Mouse (Mus musculus) lung, embryonic 15.5 days (tissue): ENCODE data around the gene Paqr6. TPM values are rescaled to one million over a fixed set of nuclear protein-coding genes. Genes with fewer than 3 reads are reported as not detected.
A peak's percentile ranks its signal among the peaks of the same experiment; 100 is the strongest.
"Not testable (repeated sequence)": the region's sequence is repeated elsewhere in the genome, so short reads cannot be mapped to it uniquely, and the experiment has no call there.

ENCODE experiments used
- ATAC-seq: fragments of 200-750 bp; cut with Nextera tagmentation; 2 replicates; pipeline ENCODE4 v1.8.0; 2017; ENCODE audit warnings: moderate number of reproducible peaks, borderline replicate concordance; ENCODE audit not compliant: low FRiP score, low TSS enrichment; ENCODE audit errors: extremely low read depth
- H3K27ac ChIP-seq: fragments of 300-500 bp; sonication (generic); 2 replicates; pipeline ENCODE4 v1.5.1; 2015; ENCODE audit warnings: moderate library complexity, mild to moderate bottlenecking, inconsistent platforms
- H3K27me3 ChIP-seq: fragments of 300-500 bp; sonication (generic); 2 replicates; pipeline ENCODE4 v1.6.1; 2015; ENCODE audit warnings: inconsistent platforms
- H3K36me3 ChIP-seq: fragments of 300-500 bp; sonication (generic); 2 replicates; pipeline ENCODE4 v1.6.1; 2015; ENCODE audit warnings: inconsistent platforms
- H3K4me1 ChIP-seq: fragments of 300-500 bp; sonication (generic); 2 replicates; pipeline ENCODE4 v1.6.1; 2015; ENCODE audit warnings: inconsistent platforms
- H3K4me2 ChIP-seq: fragments of 300-500 bp; sonication (generic); 2 replicates; pipeline ENCODE4 v1.6.1; 2015; ENCODE audit warnings: inconsistent platforms, mild to moderate bottlenecking, moderate library complexity
- H3K4me3 ChIP-seq: fragments of 300-500 bp; sonication (generic); 2 replicates; pipeline ENCODE4 v1.5.1; 2015; ENCODE audit warnings: mild to moderate bottlenecking, inconsistent platforms
- H3K9ac ChIP-seq: fragments of 300-500 bp; sonication (generic); 2 replicates; pipeline ENCODE4 v1.6.1; 2015; ENCODE audit warnings: inconsistent platforms
- H3K9me3 ChIP-seq: fragments of 300-500 bp; sonication (generic); 2 replicates; pipeline ENCODE4 v1.6.1; 2016; ENCODE audit warnings: inconsistent platforms
- WGBS: fragments of 180-500 bp; shearing (Covaris S2); methylation state at CpG from one replicate; pipeline ENCODE4 v1.1.7; 2015; 5-methylcytosine and 5-hydroxymethylcytosine counted together
- polyA plus RNA-seq: library from polyadenylated mRNA; unstranded; fragments of >200 nt; fragmentation: Nextera tagmentation; extraction: Ambion mirVana; gene quantifications from 2 replicates; pipeline ENCODE4 v1.2.1, GENCODE M21; 2015

Gene Paqr6
- polyA plus RNA-seq, 1 experiment from 2014 or later = 10.1 TPM

DNA sequence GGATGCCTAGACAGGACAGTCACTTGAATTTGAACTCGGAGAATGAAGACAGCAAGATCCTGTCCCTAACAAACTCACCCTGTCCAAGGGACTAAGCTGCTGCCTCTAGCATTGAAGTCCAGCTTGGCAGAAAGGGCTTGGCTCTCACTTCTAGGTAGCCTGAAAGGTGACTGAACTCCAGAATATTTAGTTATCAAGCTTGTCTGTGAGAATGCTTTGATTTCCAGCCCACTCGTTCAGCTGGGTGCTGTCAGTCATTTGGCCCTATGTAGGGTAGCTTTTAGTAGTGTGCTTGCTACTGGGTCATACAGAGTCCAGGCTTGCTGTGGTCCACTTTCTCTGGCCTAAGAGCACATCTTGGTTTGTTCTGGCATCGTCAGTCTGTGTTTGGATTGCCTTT is 25.4 kb upstream of the Paqr6 start:
- 71% methylated on average over 3 of the region's 3 CpGs for WGBS
- H3K4me2 ChIP-seq = no peak overlapping the region
- H3K9ac ChIP-seq = no peak overlapping the region

DNA sequence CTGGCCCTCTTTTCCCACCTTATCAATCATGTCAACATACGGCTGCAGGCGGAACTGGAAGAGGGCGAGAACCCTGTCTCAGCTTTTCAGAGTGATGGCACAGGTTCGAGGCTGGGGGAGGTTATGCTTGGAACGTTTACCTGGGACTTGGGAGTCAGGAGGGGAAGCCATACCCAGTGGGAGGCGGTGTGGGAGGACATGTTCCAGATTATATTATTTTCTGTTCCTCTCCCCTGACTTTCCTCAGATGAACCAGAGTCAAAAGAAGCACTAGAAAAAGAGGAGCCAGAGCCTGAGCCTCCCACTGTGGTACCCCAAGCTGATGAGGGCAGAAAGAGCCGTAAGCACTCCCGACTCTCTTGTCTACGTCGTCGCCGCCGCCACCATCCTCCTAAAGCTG is 13.7 kb upstream of the Paqr6 start:
- WGBS = 81% methylated on average over 13 of the region's 13 CpGs
- no peak for ATAC-seq
- H3K9ac ChIP-seq = no peak overlapping the region
- H3K36me3 ChIP-seq = peaks cover 98% of the 10 kb centered on the region
- no peaks in the 10 kb centered on the region for H3K27me3 ChIP-seq
- no peak overlapping the region for H3K4me2 ChIP-seq
- H3K27ac ChIP-seq = no peak overlapping the region
- no peaks in the 10 kb centered on the region for H3K9me3 ChIP-seq
- no peaks in the 10 kb centered on the region for H3K4me1 ChIP-seq
- no peak overlapping the region for H3K4me3 ChIP-seq

More for the DNA sequence above, 25.4 kb upstream of the Paqr6 start:
- Histone ChIP-seq H3K27ac (no peak overlapping the region), H3K4me3 (no peak overlapping the region), H3K27me3 (no peaks in the 10 kb centered on the region), H3K36me3 (peaks cover 28% of the 10 kb centered on the region), H3K9me3 (no peaks in the 10 kb centered on the region), H3K4me1 (peaks cover 23% of the 10 kb centered on the region)
- no peak for ATAC-seq

DNA sequence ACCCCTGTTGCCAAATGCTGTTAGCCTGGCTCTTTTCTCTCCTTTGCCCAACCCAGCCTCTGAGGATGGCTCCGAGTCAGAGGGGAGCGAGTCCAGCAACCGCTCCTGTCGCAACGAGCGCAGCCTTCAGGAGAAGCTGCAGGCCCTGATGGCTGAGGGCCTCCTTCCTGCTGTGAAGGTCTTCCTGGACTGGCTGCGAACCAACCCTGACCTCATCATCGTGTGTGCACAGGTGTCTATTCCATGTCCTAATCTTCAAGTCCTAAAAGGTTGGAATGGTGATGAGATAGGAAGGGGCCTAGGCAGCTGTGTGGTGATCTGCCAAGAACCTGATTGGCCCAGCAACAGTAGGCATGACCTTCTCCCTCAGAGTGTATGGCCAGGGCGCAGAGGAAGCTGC is 11.5 kb upstream of the Paqr6 start:
- no peaks in the 10 kb centered on the region for H3K4me1 ChIP-seq
- H3K27ac ChIP-seq = no peak overlapping the region
- no peak overlapping the region for H3K4me2 ChIP-seq
- peaks cover 97% of the 10 kb centered on the region for H3K36me3 ChIP-seq
- no peaks in the 10 kb centered on the region for H3K9me3 ChIP-seq
- H3K4me3 ChIP-seq = no peak overlapping the region
- 80% methylated on average over 9 of the region's 9 CpGs for WGBS
- no peak for ATAC-seq
- H3K9ac ChIP-seq = no peak overlapping the region
- no peaks in the 10 kb centered on the region for H3K27me3 ChIP-seq

DNA sequence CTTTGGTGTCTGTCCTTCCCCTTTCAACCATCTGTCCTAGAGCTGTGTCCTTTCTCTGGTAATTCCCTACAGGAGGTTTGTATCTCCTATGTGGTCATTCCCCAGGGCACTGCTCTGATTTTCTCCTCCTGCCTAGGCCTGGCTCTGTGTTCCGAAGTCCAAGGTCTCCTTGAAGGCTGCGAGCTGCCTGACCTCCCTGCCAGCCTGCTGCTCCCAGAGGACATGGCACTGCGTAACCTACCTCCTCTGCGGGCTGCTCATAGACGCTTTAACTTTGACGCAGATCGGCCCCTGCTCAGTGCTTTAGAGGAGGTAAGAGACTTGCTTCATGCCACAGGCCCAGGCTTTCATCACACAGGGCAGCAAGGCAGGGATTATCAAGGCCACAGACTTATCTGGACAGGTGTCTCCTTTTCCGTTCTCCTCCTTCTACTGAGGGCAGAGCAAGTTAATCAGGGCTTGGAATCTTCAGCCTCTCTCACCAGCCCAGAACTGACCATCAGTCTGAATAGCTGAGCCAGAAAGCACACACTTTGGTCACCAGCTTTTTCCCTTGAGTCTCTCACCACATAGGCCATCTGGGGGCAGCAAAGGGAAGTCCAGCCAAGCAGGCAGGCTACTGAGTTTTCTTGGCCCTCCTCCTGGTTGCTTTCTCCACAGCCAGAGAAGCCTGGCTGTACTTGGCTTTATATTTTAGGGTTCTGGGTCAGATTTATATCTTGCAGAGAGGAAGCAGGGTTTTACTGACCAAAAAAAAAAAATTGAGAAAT is 9.8 kb upstream of the Paqr6 start:
- no peak overlapping the region for H3K4me2 ChIP-seq
- H3K4me1 ChIP-seq = no peaks in the 10 kb centered on the region
- no peak overlapping the region for H3K4me3 ChIP-seq
- no peak for ATAC-seq
- 89% methylated on average over 8 of the region's 8 CpGs for WGBS
- no peaks in the 10 kb centered on the region for H3K9me3 ChIP-seq
- no peaks in the 10 kb centered on the region for H3K27me3 ChIP-seq
- peaks cover 97% of the 10 kb centered on the region for H3K36me3 ChIP-seq
- no peak overlapping the region for H3K9ac ChIP-seq
- H3K27ac ChIP-seq = no peak overlapping the region

DNA sequence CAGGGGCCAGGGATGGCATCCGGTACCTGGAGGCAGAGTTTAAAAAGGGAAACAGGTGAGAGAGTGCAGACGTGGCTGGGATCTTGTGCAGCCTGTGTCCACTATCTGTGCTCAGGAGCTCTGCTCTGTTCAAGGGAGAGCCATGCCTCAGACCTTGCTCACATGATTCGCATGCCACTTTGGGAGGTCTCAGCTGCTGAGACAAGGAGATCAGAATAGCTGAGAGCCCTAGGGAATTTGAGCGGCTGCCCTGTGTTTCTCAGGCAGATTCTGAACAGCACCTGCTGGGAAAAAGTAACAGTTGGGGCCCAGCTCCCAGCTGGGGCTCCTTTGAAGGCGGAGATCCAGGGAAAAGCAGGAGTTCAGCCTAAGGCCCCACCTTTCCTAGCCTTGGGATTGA is 4.8 kb upstream of the Paqr6 start:
- Histone ChIP-seq H3K4me3 (no peak overlapping the region), H3K9me3 (no peaks in the 10 kb centered on the region), H3K27ac (no peak overlapping the region), H3K27me3 (no peaks in the 10 kb centered on the region), H3K36me3 (peaks cover 77% of the 10 kb centered on the region), H3K9ac (no peak overlapping the region), H3K4me2 (no peak overlapping the region), H3K4me1 (peaks cover 10% of the 10 kb centered on the region)
- no peak for ATAC-seq
- WGBS = 72% methylated on average over 5 of the region's 5 CpGs

DNA sequence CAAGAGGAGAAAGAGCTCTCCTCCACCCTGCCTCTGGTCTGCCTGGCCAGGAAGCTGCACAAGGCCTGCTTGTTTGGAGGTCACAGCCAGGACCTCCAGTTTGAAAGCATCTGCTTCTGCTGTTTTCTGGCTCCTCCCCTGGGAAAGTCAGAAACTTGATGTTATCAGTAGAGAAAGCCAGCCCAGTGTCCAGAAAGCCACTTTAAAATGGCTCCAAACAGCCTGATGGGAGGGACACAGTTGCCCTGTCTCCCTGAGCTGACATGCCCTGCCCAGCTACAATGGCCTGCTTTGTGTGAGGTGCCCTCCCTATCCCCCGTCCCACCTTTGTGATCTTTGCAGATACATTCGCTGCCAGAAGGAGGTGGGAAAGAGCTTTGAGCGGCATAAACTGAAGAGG is 4.4 kb upstream of the Paqr6 start:
- Histone ChIP-seq H3K4me1 (peaks cover 15% of the 10 kb centered on the region), H3K36me3 (peaks cover 73% of the 10 kb centered on the region), H3K4me3 (no peak overlapping the region), H3K9me3 (no peaks in the 10 kb centered on the region), H3K4me2 (no peak overlapping the region), H3K27ac (no peak overlapping the region), H3K27me3 (no peaks in the 10 kb centered on the region), H3K9ac (no peak overlapping the region)
- ATAC-seq = no peak
- 59% methylated on average over 3 of the region's 3 CpGs for WGBS

DNA sequence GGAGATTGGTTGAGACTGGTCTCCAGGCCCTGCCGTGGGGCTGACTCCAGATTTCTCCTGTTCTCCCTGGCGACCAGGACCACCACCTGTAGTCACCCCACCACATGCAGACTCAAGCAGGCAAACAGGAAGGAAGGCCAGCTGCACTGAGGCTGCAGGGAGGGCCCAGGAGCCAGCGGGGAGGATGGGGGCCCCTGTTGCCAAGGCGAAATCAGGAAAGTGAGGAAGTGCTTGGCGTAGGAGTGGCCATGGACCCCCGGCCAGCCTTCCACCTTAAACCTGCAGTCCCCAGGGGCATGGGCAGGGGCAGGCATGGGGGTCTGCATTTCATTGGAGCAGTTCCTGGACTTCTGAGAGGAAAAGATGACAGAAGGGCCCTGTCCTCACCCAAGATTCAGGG is 3.3 kb upstream of the Paqr6 start:
- no peak overlapping the region for H3K27ac ChIP-seq
- H3K27me3 ChIP-seq = peaks cover 11% of the 10 kb centered on the region
- H3K4me1 ChIP-seq = peaks cover 15% of the 10 kb centered on the region
- no peak overlapping the region for H3K4me3 ChIP-seq
- no peak for ATAC-seq
- 64% methylated on average over 6 of the region's 6 CpGs for WGBS
- H3K36me3 ChIP-seq = peaks cover 62% of the 10 kb centered on the region
- no peak overlapping the region for H3K4me2 ChIP-seq
- no peaks in the 10 kb centered on the region for H3K9me3 ChIP-seq
- no peak overlapping the region for H3K9ac ChIP-seq

DNA sequence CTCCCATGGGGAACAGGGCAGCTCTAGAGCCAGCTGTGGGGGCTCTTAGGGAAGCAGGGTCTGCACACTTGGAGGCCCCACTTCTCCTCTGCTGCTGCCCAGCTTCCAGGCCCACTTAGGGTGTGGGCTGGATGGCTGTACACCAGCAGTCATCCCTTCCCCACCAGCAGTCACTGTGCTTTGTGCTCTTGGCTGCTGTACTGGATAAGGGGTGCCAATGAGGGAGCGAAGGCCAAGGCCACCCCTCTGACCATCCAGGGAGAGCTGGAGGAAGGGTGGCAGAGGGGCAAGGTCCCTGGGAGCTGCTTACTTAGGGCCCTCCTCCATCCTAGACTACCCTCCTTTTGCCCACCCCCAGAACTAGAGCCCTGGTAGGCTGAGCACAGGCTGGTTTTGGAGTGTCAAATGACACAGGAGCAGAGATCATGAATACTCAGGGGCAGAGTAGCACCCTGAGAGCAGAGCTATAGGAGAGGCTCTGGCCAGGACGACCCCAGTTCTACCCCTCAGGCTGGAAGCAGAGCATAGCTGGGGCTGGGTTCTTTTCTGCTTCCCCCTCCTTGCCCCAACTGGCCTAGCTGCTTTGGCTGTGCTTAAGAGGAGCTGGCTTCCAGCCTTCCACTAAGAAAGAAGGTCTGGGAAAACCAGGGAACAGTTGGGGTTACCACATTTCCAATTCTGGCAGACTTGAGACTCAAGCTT is 2.6 kb upstream of the Paqr6 start:
- Histone ChIP-seq H3K4me2 (no peak overlapping the region), H3K4me1 (peaks cover 15% of the 10 kb centered on the region), H3K27me3 (peaks cover 13% of the 10 kb centered on the region), H3K27ac (no peak overlapping the region), H3K9ac (no peak overlapping the region), H3K36me3 (peaks cover 55% of the 10 kb centered on the region), H3K9me3 (no peaks in the 10 kb centered on the region), H3K4me3 (no peak overlapping the region)
- ATAC-seq = no peak
- WGBS = 84% methylated on average over 2 of the region's 2 CpGs

DNA sequence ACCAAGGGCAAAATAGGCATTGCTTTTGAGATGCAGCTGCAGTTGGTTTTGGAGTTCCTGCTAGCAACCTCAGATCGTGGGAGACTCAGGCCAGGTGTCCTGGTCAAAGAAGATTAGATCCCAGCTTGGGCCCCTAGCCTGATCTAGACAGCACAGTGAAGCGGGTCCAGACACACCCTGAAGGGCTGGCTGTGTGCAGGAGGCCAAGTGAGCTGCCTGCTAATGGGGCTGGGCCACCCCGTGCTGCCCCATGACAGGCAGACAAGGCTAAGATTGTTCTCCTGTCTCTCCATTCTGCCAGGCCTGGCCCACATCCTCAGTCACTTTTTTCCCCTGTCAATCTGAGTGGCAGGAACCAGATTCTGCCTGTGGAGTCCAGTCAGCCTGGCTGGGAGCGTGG is 684 bp upstream of the Paqr6 start:
- 49% methylated on average over 4 of the region's 4 CpGs for WGBS
- H3K27ac ChIP-seq = peak overlapping the region; percentile 35; the same call in 1 of the 2 replicates
- no peak overlapping the region for H3K4me2 ChIP-seq
- ATAC-seq = 0 out of 2 replicates have a peak, but pooled peaks have one; percentile 3
- H3K4me3 ChIP-seq = no peak overlapping the region
- H3K4me1 ChIP-seq = peaks cover 18% of the 10 kb centered on the region
- H3K36me3 ChIP-seq = peaks cover 37% of the 10 kb centered on the region
- H3K9ac ChIP-seq = no peak overlapping the region
- no peaks in the 10 kb centered on the region for H3K9me3 ChIP-seq
- H3K27me3 ChIP-seq = peaks cover 13% of the 10 kb centered on the region

DNA sequence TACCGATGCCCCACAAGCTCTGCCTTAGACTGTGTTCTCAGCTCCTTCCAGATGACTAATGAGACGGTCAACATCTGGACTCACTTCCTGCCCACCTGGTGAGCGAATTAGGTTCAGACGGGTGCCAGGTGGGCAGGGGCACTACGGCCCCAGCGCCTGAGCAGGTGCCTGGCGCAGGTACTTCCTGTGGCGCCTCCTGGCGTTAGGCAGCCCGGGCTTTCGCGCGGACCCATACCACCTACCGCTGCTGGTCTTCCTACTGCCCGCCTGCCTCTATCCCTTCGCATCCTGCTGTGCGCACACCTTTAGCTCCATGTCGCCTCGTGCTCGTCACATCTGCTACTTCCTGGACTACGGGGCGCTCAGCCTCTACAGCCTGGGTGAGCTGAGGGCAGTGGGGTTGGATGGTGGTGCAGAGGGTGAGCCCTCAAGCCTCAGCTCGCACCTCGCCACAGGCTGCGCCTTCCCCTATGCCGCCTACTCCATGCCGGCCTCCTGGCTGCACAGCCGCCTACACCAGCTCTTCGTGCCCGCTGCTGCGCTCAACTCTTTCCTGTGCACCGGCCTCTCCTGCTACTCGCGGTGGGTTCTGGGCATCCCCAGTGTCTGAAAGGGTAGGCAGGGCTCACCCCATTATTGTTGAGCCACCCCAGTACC is 1.4 kb downstream of the Paqr6 start:
- Histone ChIP-seq H3K27me3 (peaks cover 13% of the 10 kb centered on the region), H3K9ac (no peak overlapping the region), H3K9me3 (no peaks in the 10 kb centered on the region; the same call in 1 of the 2 replicates), H3K36me3 (peaks cover 18% of the 10 kb centered on the region), H3K27ac (no peak overlapping the region), H3K4me1 (peaks cover 18% of the 10 kb centered on the region), H3K4me2 (no peak overlapping the region), H3K4me3 (no peak overlapping the region)
- no peak for ATAC-seq
- 36% methylated on average over 34 of the region's 34 CpGs for WGBS

DNA sequence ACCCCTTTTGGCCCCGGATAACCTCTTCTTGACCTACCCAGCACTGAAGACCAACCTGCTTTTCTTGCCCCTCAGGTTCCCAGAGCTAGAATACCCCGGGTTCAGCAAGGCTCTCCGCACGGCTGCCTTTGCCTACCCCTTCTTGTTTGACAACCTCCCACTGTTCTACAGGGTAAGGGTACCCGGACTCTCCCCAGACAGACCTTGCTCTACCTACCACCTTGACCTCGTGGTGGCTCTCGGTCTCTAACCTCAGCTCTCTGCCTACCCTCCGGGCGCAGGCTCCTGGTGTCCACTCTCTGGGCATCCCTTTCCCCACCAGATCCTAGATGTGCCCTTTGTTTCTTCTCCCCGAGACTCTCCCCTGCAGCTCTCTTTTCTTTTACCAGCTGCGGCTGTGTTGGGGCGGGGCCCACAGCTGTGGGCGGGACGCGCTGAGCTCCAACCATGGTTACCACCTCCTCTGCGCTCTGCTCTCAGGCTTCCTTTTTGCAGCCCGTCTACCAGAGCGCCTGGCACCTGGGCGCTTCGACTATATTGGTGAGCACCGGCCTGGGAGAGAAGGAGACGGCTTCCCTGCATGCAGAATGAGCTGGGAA is 2.5 kb downstream of the Paqr6 start:
- Histone ChIP-seq H3K4me1 (peaks cover 18% of the 10 kb centered on the region), H3K27me3 (peaks cover 13% of the 10 kb centered on the region), H3K4me2 (peak overlapping the region; percentile 49; the same call in 1 of the 2 replicates), H3K4me3 (peak overlapping the region; percentile 19; the same call in 1 of the 2 replicates)
- 9% methylated on average over 21 of the region's 22 CpGs for WGBS
- H3K27ac ChIP-seq, H3K36me3 ChIP-seq, H3K9me3 ChIP-seq, H3K9ac ChIP-seq: not testable (repeated sequence)
- ATAC-seq = peak; percentile 61; the same call in 1 of the 2 replicates
